Mouse (Mus musculus) frontal cortex, postnatal 25 days (tissue): ENCODE results near the gene Exoc3.

Experiments
- DNase-seq, 2 experiments: peaks; one replicate each; pipeline ENCODE4 v3.0.0; 2022; ENCODE audit warnings: low spot score in 2 of 2

Exoc3 gene

DNA sequence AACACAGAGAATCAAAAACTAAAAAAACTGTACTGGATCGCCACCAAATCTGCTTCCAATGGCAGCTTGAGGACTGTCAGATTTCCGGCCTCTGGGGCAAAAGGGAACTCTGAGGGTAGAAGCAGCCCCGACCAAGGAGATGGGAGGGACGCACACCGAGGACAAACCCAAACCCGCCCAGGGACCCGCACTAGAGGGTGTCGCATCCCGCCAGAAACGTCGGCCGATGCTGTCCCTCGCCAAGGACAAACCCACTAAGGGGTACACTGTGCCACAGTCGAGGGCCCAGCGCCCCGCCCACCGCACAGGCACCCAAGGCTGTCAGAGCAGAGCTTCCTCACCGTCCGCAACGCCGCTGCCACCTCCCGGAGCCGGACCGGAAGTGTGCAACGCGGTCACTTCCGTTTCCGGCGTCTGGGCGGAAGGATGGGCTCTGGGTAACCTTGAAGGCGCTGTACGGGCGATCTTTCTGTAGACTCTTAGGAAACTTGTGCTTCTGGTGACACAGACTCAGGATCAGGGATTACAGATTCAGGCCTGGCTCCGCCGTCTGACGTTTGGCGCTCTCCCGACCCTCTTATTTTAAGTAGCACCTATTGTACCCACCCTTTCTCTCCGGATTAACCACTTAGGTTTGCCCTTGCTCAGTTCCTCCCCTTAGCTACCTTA, at the start of gene Exoc3:
Gene Exoc3 (minus strand): TSS at position 416 of the 669 bp plus-strand sequence.
- peak; percentile 82 to 86 for DNase-seq

GRCm38 (mm10) chr13:74246494-74246893, 38.0 kb upstream of the Exoc3 start:
- DNase-seq: no peak

DNA sequence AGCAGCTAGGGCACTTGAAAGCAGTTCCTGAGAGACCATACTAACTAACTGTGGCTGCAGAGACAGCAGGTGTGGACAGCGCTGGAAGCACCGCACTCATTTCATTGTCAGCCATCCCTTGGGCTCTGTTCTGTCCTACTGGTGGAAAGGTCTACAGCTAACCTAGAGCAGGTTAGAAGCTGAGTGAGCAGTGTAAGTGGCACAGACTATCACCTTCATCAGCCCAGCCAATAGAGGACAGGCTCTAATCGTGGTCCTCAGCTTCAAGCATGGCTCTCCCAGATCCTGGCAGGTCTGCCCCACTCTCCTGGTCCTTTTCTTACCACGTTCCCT, 37.3 kb upstream of the Exoc3 start:
- DNase-seq: no peak

- DNase-seq: peak; percentile 16 to 43
Observed at GRCm38 (mm10) chr13:74245214-74245898, 36.8 kb upstream of the Exoc3 start.

GRCm38 (mm10) chr13:74237574-74237973, 29.0 kb upstream of the Exoc3 start:
- DNase-seq: no peak

DNA sequence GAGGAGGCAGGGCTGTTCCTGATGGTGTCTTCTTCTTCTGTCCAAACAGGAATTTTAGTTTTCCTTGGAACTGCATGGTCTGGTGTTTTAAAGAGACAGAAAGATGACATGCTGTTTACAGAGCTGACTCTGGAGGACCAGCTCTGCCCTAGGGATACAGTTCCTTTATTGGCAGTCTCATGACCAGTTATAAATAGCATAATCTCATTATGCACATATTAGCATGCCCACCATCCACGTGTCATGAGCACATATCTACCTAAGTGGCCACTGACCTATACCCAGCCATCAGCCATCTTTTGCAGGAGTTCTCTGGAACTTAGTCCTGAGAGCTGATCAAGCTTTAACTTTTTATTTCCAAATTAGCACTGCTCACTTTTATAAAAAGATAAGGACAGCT, 12.1 kb upstream of the Exoc3 start:
- no peak for DNase-seq

DNA sequence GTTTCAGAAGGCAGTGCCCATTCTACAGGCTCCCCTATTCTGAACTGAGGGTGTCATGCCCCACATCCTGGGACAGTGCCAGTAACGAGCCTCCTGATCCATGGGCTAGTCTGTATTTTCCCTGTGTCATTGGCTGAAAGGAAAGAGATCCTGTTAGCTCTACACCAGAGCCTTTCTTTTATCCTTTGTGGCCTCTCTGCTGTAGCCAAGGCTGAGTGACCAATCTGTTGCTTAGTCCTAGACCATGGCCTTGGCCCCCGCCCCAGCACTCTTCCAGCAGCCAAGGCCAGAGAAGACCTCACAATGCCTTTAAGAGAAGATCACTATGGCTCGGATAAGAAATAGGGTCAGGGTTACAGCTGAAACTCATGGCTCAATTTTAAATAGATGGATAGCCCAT, 9.9 kb upstream of the Exoc3 start:
- DNase-seq: no peak

DNA sequence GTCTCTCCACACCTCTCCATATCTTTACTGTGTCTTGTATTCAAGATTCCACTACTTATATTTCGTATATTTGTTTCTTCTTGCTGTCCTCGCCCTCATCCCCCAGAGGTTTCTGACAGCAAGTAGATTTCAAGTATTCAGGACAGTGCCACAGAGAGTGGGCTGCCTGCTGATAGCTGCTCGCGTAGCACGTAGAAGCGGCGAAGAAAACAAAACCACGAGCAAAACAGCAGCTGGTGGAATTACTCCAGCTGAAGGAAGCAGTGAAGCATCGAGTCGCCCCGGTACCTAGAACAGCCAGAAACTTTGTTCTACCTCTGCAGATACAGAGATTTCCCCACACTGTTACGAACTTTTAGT, 434 bp upstream of the Exoc3 start:
- DNase-seq: no peak

- no peak for DNase-seq
Observed at GRCm38 (mm10) chr13:74196451-74196850, 12.1 kb downstream of the Exoc3 start.

GRCm38 (mm10) chr13:74192613-74193012, 15.9 kb downstream of the Exoc3 start:
- DNase-seq: no peak

DNA sequence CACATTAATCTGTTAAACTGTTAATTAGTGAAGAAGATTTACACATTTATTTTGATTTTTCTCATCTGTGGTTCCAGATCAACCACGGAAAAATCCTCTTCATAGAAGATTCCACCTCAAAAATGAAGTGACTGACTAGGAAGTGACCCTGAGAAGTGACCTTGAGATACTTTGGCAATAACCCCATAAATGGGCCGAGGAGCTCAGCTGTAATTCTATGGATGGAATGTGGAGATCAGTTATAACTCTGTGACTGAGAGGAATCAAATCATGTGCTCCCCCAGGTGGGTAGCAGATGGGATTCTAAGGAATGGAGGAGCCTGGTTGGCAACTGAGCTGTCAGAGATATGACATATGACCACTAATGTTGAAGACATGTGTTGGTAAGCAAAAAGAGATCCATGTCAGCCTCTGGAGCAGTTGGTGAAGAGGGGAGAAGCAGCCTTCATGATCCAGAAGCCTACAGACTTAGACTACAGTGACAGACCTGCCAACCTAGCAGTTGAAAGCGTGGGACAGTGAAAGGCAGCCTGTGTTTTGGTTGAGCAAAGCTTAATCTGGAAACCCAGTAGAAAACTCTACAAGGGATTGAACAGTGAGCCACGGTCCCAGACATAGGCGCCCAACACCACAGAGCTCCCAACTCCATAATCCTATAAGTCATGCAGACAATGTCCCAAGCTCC, 25.4 kb downstream of the Exoc3 start:
- no peak for DNase-seq

DNA sequence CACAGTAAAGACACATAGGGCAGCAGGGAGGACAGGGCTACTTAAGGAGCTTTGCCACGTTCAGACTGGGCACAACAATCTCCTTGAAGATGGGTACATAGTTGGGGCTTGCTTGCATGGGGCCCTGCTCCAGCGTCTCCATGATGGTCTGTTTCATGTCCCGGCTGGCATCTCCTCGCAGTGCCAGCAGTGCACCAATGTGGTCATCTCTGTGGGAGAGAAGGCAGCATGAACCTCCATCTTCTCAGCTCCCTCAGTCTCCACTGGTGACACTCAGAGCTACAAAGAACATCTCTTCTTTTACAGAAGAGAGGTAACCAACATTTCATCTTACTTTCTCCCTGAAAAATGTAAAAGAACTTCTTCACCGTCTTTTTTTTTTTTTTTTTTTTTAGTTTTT, 36.5 kb downstream of the Exoc3 start:
- DNase-seq: no peak

- no peak for DNase-seq
Observed at GRCm38 (mm10) chr13:74169446-74170164, 38.9 kb downstream of the Exoc3 start.

DNA sequence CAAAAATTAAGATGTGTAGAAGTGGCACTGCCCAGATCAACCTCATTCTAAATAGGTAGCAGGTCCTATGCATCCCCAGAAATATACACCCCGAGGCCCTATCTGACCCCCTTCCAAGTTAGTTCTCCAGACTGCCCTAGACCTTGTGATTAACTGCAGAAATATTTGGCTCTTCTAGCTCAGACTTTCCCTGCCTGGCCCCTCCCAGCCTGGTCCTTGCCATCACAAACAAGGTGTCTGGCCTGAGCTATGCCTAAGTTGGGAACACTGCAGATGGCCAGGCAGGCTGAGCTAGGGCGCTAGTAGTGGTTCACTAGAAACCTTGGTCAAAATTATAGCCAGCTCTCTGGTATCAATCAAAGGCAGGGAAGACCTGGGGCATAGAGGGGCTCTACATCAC, 41.0 kb downstream of the Exoc3 start:
- DNase-seq: no peak

- DNase-seq: no peak
Observed at GRCm38 (mm10) chr13:74167057-74167413, 41.5 kb downstream of the Exoc3 start.

DNA sequence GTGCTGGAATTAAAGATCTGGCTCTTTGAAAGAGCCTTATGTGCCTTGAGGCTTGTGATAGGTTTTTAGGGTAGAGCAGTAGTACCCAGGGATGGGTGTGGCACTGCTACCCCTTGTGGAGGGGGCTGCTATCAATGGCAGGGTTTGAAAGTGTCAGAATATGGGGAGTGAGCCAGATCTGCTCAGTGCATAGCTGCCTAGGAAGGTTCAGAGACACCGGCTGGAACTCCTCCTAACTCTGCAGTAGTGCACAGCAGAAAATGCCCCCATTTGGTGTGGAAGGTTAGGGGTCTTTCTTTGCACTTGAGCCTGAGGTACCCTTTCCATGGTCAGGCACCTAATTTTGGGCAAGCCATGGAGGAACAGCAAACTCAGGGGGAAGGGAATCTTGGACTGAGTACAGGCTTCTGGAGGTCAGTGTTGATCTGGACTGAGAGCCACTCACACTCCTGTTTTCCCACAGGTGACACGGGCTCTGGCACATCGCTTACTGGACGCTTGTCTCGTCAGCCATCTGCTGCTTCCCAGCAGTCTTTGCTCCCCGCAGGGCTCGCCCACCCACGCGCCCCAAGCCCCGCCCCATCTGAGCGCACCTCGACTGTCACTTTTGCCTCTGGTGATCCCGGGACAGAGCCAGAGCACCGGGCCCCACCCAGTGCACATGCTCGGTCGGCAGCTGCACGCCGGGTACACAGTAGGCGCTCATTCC, 42.0 kb downstream of the Exoc3 start:
- DNase-seq: peak in 1 of 2 experiments; percentile 26

DNA sequence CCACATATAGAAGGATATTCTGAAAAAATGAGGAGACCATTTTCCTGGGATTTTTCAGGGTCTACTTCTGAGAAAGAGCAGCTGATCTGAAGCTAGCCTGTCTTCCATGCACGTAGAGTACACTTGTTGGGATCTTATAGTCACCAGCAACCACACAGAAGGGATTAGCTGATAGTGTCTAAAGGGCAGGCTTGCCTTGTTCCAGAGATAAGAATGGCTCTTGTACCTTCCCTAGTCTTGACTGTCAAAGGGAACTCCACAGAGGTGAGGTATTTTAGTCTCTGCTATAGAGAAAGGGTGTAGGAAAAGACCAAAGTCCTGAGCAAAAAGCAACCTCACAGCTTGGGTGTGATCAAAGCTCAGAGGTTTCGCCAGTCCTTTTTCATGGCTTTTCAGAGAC, 61.2 kb downstream of the Exoc3 start:
- no peak for DNase-seq

DNA sequence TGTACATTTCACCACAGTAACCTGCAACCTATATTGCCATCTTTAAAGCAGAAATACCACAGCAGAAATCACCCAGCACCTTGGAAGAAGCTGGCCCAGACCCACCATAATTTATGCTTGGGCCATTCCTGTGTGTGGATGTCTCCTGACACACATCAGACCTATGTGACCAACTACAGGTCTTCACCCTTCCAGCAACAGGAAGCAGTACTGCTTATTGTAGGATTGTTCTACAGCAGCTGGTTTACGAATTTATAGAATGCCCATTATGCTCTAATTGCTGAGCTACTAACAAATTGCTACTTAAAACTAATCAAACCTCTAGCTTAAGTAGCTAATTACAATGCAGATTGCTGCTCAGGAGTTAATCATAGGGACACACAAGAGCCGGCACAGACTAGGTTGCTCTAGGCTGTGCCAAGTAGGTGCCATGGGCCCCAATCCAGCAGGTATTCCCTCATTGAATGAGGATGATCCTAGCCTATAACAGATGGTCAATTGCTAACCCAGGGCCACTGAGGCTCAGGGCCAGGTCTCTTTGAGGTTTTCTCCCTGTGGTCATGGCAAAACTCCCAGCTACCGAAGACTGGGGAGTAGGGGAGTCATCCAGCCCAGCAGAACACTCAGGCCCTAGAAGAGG, 62.4 kb downstream of the Exoc3 start:
- no peak for DNase-seq

GRCm38 (mm10) chr13:74144120-74144884, 64.2 kb downstream of the Exoc3 start:
- no peak for DNase-seq

DNA sequence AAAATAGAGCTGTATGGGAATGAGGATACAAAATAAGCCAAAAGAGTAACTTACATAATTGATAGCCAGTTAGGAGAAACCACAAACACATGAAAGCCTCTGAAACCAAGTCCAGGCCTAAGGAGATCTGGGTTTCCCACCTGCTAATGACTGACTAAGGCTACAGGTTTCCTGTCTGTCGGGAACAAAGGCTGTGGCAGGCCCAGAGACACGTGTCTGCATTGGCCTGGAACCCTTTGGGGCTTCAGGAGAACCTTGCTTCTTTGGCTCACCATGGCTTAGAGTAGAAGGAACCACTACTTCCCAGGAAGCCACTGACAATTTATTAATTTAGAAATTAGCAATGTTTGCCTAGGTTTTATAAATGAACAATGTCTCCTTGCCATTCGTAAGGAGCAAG, 65.2 kb downstream of the Exoc3 start:
- DNase-seq: no peak

GRCm38 (mm10) chr13:74140793-74141192, 67.7 kb downstream of the Exoc3 start:
- DNase-seq: no peak
